Mouse (Mus musculus) thymus, postnatal 10 days (tissue): Measurements from ENCODE around the gene Tpst2.

Experiments used
- DNase-seq, 2 experiments: peaks; one replicate each; pipeline ENCODE4 v3.0.0; 2021; ENCODE audit warnings: low spot score in 2 of 2

Gene Tpst2

GRCm38 (mm10) chr5:112255426-112255825 is 21.1 kb upstream of the Tpst2 start, which contains the start of gene Crybb1:
Crybb1 (plus strand) TSS chr5:112255815.
- no peak for DNase-seq

DNA sequence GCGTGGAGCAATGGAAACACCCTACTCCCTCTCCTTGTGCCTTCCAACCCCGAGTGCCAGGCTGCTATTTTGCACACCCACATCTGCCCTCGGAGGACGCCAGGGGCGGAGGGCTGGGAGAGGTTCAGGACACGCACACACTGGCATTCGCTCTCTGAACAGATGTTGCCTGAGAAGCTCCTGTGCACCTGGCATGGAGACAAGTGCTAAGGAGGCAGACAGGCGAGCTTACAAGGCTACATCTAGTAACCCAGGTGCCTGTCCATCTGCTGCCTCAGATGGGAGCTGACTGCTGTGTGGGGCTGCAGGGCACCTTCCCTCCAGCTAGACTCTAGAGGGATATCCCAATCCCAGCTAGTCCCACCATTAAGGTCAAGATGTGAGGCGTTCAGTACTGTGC is 20.0 kb upstream of the Tpst2 start:
- DNase-seq = no peak

DNA sequence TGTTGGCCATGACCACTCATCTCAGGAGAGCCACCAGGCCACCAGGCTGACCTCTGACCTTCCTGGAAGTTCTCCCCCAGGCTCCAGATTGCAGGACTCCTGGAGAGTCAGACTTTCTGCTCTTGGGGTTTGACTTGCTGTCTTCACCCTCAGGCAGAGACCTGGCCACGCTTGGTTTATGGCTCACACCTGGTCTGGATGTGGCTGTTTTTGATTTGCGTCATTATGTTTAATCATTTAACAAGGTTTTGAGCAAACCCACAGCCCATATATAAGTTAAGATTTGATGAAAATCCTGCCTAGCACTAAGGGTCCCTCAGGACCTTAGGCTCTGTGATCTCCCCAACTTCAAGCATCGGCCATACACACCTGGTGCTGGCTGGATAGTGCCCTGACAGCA is 18.6 kb upstream of the Tpst2 start:
- no peak for DNase-seq

DNA sequence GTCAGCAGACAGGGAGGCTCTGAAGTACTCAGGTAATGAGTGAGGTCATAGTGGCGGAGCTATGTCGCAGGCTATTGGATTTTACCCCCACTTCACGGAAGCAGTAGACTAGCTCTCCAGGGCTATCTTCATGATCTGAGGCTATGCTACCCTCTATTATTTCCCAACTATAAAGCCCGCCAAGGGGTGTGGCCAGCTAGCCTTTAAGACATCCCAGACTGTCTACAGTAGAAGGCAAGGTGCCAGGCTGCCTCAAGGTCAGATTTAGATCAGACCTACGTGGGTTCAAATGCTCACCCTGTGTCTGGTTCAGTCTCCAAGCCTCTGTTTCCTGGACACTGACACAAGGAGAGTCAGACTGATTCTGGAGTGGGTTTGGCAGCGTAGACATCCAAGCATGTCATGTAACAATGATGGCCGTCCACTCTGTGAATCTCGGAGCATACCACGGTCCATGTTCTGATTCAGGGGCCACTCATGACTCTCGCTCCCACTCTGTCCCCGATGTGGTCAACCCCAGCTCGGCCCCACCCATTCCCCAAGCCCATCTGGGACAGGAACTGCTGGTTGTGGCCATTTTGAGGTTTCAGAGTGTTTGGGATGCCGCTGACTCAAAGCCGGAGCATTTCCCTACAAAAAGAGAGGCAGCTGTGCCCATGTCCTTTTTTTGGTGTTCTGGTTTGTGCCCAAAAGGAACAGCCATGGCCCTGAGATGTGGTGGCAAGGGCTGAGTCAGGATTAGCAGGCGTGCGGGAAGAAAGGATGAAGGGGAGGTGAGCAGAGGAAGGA is 16.4 kb upstream of the Tpst2 start:
- no peak for DNase-seq

GRCm38 (mm10) chr5:112260818-112261217 is 15.7 kb upstream of the Tpst2 start:
- no peak for DNase-seq

DNA sequence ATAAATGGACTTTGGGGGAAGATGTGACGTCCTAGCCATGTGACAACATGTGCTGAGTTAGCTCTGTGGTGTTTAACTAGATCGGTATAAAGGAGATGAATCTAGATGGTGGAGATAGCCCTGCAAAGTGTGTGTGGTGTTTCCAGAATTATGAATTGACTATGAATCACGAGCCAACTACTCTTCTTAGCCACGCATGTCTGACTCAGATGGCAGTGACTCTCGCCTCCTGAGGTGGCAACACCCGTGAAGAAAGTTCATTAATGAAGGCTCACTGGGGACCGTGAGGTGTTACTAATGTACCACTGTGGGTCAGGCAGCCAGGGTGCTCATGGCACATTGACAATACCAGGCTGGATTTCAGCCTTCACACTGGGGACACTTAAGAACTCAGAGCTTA is 12.4 kb upstream of the Tpst2 start:
- DNase-seq = no peak

GRCm38 (mm10) chr5:112265110-112265509 is 11.4 kb upstream of the Tpst2 start:
- DNase-seq = no peak

DNA sequence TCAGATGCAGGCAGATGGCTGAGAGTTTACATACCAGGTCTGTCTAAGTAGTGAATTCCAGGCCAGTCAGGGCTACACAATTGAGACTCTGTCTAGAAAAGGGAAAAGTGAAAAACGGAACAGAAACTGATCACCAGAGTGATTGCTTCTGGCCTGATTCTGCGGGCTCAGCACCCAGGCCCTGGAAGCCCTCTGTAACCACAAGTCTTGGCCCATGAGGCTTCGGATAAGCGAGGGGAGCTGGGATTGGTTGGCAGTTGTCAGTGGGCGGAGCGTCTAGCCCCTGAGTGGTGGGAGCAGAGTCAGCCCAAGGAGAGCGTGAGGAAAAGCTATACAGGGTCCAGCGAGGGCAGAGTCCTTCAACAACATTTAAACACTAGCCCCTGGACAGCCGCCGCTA is 11.0 kb upstream of the Tpst2 start:
- no peak for DNase-seq

DNA sequence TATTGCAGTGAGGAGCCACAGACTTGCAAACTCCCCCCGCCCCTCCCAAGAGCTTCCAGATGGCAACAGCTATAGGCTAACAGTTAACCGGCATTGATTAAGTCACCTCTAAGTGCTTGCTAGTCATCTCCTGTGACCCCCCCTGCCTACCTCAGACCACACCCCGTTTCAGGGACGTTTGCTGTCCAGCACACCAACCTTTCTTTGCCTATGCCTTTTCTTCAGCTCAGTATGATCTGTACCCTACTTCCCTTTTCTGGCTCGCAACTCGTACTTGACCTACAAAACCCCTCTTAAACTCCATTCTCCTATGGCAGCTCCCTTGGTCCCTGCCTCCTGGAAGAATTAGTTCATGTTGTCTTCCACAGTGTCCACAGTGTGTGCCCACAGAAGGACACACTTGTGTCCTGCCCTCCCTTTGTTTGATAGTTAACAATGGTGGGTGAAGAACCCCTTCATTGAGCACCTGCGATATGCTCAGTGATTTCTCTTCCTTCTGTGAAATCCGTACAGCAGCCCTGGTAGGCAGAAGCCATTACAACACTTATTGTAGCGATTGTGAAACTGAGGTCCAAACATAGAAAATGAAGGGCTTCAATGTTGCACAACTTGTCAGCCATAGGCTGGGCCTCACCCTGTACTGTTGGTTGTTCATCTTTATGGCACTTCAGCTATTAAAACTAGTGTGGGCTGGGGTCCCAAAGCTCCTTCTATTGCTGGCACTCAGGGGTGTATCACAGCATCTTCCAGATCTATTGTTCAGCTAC is 10.3 kb upstream of the Tpst2 start:
- DNase-seq = no peak

GRCm38 (mm10) chr5:112270764-112271541 is 5.5 kb upstream of the Tpst2 start:
- peak; percentile 42 to 47 for DNase-seq

- no peak for DNase-seq
Measured at GRCm38 (mm10) chr5:112272934-112273333, 3.6 kb upstream of the Tpst2 start.

DNA sequence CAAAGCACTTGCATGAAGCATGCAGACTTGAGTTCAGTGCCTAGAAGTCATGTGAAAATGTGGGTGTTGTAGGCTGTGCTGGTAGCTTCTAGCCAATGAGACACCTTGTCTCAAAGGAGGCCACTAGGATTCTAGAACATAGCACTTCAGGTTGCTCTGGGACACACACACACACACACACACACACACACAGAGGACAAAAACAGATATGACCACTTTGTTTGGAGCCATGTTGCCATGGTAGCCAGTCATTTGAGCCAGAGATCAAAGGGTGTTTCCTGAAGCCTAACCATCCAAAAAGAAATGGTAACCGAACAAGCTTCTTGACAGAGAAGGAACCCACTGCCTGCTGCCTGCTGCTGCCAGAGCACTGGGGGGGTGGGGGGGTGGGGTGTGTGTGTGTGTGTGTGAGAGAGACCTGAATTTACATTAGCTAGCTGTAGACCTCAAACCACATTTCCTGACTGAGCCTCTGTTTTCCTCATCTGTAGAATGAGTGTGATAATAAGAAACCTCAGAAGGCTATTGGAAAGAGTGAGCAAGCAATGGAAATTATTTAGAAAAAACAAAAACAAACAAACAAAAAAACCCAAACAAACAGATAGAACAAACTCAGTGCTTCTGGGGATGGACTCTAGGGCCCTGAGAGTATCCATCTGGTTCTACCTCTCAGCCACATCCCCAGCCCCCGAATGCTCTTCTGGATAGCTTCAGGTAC is 2.6 kb upstream of the Tpst2 start:
- no peak for DNase-seq

GRCm38 (mm10) chr5:112275021-112275804 is 1.3 kb upstream of the Tpst2 start:
- DNase-seq = no peak

DNA sequence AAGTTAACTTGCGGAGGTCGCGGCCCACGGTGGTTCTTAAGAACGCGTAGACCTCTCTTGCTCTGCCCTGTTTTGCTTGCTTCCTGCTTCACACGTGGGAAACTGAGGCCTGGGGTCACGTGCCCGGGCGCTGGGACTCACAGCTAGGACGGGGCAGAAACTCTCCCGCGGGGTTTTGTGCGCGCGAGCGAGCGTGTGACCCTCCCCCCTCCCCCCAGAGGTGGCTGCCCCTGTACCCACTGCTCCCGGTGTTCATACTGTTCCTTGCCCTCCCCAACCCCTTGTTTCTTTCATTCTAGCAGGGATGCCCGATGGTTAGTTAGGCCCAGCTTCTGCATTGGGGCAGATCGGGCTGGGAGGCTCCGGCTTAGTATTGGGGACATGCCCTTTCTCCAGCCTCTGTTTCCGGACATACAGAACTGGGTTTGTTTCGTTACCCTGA is 437 bp downstream of the Tpst2 start:
- peak in 1 of 2 experiments; percentile 31 for DNase-seq

GRCm38 (mm10) chr5:112277906-112278470 is 1.5 kb downstream of the Tpst2 start:
- no peak for DNase-seq

GRCm38 (mm10) chr5:112279181-112280021 is 2.9 kb downstream of the Tpst2 start:
- DNase-seq = no peak

GRCm38 (mm10) chr5:112280151-112280550 is 3.7 kb downstream of the Tpst2 start:
- DNase-seq = no peak

- no peak for DNase-seq
Measured at GRCm38 (mm10) chr5:112280863-112281660, 4.6 kb downstream of the Tpst2 start.

- no peak for DNase-seq
Measured at GRCm38 (mm10) chr5:112281676-112282075, 5.2 kb downstream of the Tpst2 start.
